Mouse (Mus musculus) midbrain, embryonic 14.5 days (tissue): ENCODE results near the gene Macf1. TPM values are rescaled to one million over a fixed set of nuclear protein-coding genes. Genes with fewer than 3 reads are reported as not detected.
"Not testable (repeated sequence)": the region's sequence is repeated elsewhere in the genome, so short reads cannot be mapped to it uniquely, and the experiment has no call there.

Experiments used
- ATAC-seq: fragments of 200-750 bp; cut with Nextera tagmentation; 2 replicates; pipeline ENCODE4 v1.8.0; 2017; ENCODE audit warnings: moderate number of reproducible peaks, moderate library complexity; ENCODE audit not compliant: low FRiP score, low TSS enrichment
- DNase-seq: peaks from one replicate; pipeline ENCODE4 v3.0.0-alpha.2; 2015
- H3K27ac ChIP-seq: fragments of 300-500 bp; sonication (generic); replicated peaks from 2 replicates; pipeline ENCODE4 v1.5.1; 2014; ENCODE audit warnings: mild to moderate bottlenecking, low read depth, low read length, moderate library complexity
- H3K27me3 ChIP-seq: fragments of 300-500 bp; sonication (generic); 2 replicates; pipeline ENCODE4 v1.6.1; 2014; ENCODE audit warnings: low read length, control low read depth, mixed read lengths; ENCODE audit not compliant: control insufficient read depth, insufficient read depth
- H3K36me3 ChIP-seq: fragments of 300-500 bp; sonication (generic); 2 replicates; pipeline ENCODE4 v1.6.1; 2014; ENCODE audit warnings: low read length, control low read depth; ENCODE audit not compliant: control insufficient read depth, insufficient read depth
- H3K4me1 ChIP-seq: fragments of 300-500 bp; sonication (generic); 2 replicates; pipeline ENCODE4 v1.6.1; 2014; ENCODE audit warnings: mild to moderate bottlenecking, antibody characterized with exemption, low read length, control low read depth; ENCODE audit not compliant: control insufficient read depth, insufficient read depth
- H3K4me2 ChIP-seq: fragments of 300-500 bp; sonication (generic); 2 replicates; pipeline ENCODE4 v1.6.1; 2014; ENCODE audit warnings: mild to moderate bottlenecking, low read length, moderate library complexity
- H3K4me3 ChIP-seq: fragments of 300-500 bp; sonication (generic); replicated peaks from 2 replicates; pipeline ENCODE4 v1.5.1; 2014; ENCODE audit warnings: low read depth, low read length
- H3K9ac ChIP-seq: fragments of 300-500 bp; sonication (generic); replicated peaks from 2 replicates; pipeline ENCODE4 v1.6.1; 2014; ENCODE audit warnings: mild to moderate bottlenecking, low read length, moderate library complexity
- H3K9me3 ChIP-seq: fragments of 300-500 bp; sonication (generic); 2 replicates; pipeline ENCODE4 v1.6.1; 2016; ENCODE audit warnings: low read length, control low read depth, mixed read lengths; ENCODE audit not compliant: control insufficient read depth
- WGBS: fragments of 180-500 bp; shearing (Covaris S2); extraction: QIAGEN DNeasy Blood & Tissue Kit; methylation state at CpG from one replicate; pipeline ENCODE4 v1.1.7; 2014; 5-methylcytosine and 5-hydroxymethylcytosine counted together
- polyA plus RNA-seq: library from polyadenylated mRNA; unstranded; fragments of >200 nt; fragmentation: Nextera tagmentation; extraction: Ambion mirVana; gene quantifications from 2 replicates; pipeline ENCODE4 v1.2.1, GENCODE M21; 2014

Gene Macf1
- polyA plus RNA-seq, 1 experiment from 2014 or later: 140 TPM

DNA sequence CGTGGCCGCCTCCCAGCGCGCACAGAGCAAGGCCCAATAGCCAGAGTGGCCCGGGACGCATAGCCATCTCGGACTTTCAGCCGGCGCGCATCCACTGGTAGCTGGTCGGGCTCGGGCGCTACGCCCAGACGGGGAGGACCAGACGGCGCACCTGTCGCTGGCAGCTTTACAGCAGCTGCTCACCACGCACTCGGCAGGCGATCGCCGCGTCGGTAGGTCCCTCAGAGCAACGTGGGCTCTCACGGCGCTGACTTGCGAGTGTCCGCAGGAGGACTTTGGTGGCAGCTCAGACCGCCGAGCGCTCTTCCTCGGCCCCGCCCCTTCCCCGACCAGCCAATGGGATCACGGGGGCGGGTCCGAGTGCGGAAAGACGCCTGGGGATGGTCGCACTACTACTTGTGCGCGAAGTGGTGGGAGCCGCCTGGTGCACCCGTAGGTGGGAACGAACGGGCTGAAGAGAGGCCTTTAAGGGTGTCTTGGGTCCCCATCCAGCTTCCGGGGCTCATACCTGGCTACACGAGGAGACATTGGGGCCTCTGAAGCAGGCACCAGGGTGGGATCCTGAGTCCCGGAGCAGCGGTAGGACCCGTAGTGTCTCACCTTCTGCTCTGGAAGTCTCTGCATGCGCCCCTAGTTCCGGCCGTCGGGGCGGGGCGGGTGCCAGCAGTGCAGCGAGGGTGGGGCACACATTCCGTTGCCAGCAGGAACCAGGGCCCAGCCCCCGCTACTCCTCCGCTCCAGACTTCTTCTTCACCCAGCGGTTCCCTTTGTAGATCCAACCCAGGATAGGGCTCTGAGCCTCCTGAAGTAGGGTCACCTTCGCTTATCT is 341.3 kb downstream of the Macf1 start, which contains the start of gene Bmp8a:
TSS of gene Bmp8a (minus strand) at position 611 of the 829 bp plus-strand sequence.
- Histone ChIP-seq H3K27ac (no peak within 1 kb of the TSS), H3K4me2 (peak within 1 kb of the TSS; percentile 81), H3K36me3 (peaks cover 9% of the 10 kb centered on the region; the same call in 1 of the 2 replicates), H3K9me3 (no peaks in the 10 kb centered on the region), H3K4me3 (peak within 1 kb of the TSS; percentile 44), H3K4me1 (peaks cover 11% of the 10 kb centered on the region), H3K9ac (no peak within 1 kb of the TSS), H3K27me3 (peaks cover 40% of the 10 kb centered on the region)
- peak; percentile 84 for ATAC-seq
- 1% methylated on average over 65 of the region's 65 CpGs for WGBS
- peak; percentile 88 for DNase-seq

DNA sequence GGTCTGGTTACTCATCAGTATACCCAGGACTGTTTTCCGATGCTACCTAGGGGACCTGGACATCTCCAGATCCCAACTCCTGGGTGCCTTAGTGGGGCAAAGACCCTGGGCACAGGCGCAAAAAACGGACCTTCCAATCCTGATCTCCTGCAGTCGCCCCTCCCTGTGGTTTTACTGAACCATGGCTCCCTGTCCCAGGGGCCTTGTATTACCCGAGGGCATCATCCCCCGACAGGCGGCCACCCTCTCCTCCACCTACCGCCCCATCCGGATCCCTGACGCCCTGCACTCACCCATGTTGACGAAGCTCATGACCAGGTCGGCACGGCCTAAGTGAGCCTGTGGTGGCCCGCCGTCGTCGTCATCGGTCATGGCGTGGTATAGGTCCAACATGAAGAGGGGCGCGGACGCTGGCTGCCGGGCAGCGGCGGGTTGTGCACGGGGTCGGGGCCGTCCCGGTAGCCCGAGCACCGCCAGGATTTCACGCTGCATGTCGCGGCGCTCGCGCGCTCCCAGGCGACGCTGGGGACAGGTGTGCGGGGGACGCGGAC is 342.0 kb downstream of the Macf1 start:
- ATAC-seq (peak; percentile 11; the same call in 1 of the 2 replicates), DNase-seq (peak; percentile 12)
- H3K27me3 ChIP-seq: peaks cover 40% of the 10 kb centered on the region
- H3K36me3 ChIP-seq: peaks cover 2% of the 10 kb centered on the region; the same call in 1 of the 2 replicates
- no peaks in the 10 kb centered on the region for H3K9me3 ChIP-seq
- H3K4me2 ChIP-seq: peak overlapping the region; percentile 81
- no peak overlapping the region for H3K9ac ChIP-seq
- no peak overlapping the region for H3K27ac ChIP-seq
- peak overlapping the region; percentile 44 for H3K4me3 ChIP-seq
- 2% methylated on average over 43 of the region's 43 CpGs for WGBS
- peaks cover 11% of the 10 kb centered on the region for H3K4me1 ChIP-seq

GRCm38 (mm10) chr4:123340232-123340631 is 343.9 kb downstream of the Macf1 start:
- Histone ChIP-seq H3K36me3 (no peaks in the 10 kb centered on the region), H3K4me3 (no peak overlapping the region), H3K9ac (no peak overlapping the region), H3K27me3 (peaks cover 40% of the 10 kb centered on the region), H3K4me1 (peaks cover 11% of the 10 kb centered on the region), H3K4me2 (no peak overlapping the region), H3K27ac (no peak overlapping the region), H3K9me3 (no peaks in the 10 kb centered on the region)
- 84% methylated on average over 5 of the region's 5 CpGs for WGBS
- ATAC-seq: no peak
- DNase-seq: no peak

GRCm38 (mm10) chr4:123337693-123338092 is 346.5 kb downstream of the Macf1 start:
- Histone ChIP-seq H3K27me3 (peaks cover 26% of the 10 kb centered on the region), H3K4me2 (no peak overlapping the region), H3K4me1 (peaks cover 6% of the 10 kb centered on the region; the same call in 1 of the 2 replicates), H3K9me3 (no peaks in the 10 kb centered on the region), H3K9ac (no peak overlapping the region), H3K36me3 (no peaks in the 10 kb centered on the region), H3K27ac (no peak overlapping the region), H3K4me3 (no peak overlapping the region)
- 73% methylated on average over 4 of the region's 4 CpGs for WGBS
- ATAC-seq (no peak), DNase-seq (no peak)

- no peak overlapping the region for H3K4me3 ChIP-seq
- no peak overlapping the region for H3K27ac ChIP-seq
- no peaks in the 10 kb centered on the region for H3K36me3 ChIP-seq
- no peaks in the 10 kb centered on the region for H3K9me3 ChIP-seq
- ATAC-seq (no peak), DNase-seq (no peak)
- H3K9ac ChIP-seq: no peak overlapping the region
- H3K4me2 ChIP-seq: no peak overlapping the region
- no peaks in the 10 kb centered on the region for H3K4me1 ChIP-seq
- peaks cover 10% of the 10 kb centered on the region for H3K27me3 ChIP-seq
- WGBS: 75% methylated on average over 14 of the region's 14 CpGs
Measured at GRCm38 (mm10) chr4:123335796-123336585, 348.2 kb downstream of the Macf1 start.

DNA sequence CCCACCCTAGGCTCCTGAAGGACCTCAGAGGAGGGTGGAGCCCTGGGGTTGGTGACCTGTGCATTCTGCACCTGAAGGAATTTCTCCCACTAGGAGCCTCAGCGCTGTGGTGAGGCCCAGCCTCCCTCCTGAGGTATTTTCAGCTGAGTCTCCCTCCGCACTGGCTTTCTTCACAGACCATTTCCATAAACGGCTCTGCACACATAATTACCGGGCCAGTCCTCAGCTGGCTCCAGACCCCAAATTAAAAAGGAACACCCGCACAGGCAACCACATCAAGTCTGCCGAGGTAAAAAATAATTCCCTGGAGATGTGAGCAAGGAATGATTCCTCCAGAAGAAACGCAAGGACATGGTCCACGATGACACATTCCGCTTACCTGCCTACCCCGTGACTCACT is 348.9 kb downstream of the Macf1 start:
- H3K9ac ChIP-seq, ATAC-seq, H3K4me1 ChIP-seq, H3K4me2 ChIP-seq, H3K27me3 ChIP-seq, H3K4me3 ChIP-seq, DNase-seq, H3K9me3 ChIP-seq, H3K27ac ChIP-seq, H3K36me3 ChIP-seq: not testable (repeated sequence)
- 77% methylated on average over 10 of the region's 10 CpGs for WGBS

- H3K9me3 ChIP-seq: no peaks in the 10 kb centered on the region
- ATAC-seq: no peak
Measured at GRCm38 (mm10) chr4:123334177-123334576, 350.0 kb downstream of the Macf1 start.

GRCm38 (mm10) chr4:123333151-123333550 is 351.0 kb downstream of the Macf1 start:
- H3K27me3 ChIP-seq: no peaks in the 10 kb centered on the region
- H3K4me2 ChIP-seq: no peak overlapping the region
- DNase-seq (no peak), ATAC-seq (no peak)
- H3K36me3 ChIP-seq: no peaks in the 10 kb centered on the region
- WGBS: 94% methylated on average over 4 of the region's 4 CpGs
- H3K27ac ChIP-seq: no peak overlapping the region
- H3K4me3 ChIP-seq: no peak overlapping the region
- no peak overlapping the region for H3K9ac ChIP-seq
- no peaks in the 10 kb centered on the region for H3K9me3 ChIP-seq
- H3K4me1 ChIP-seq: no peaks in the 10 kb centered on the region

More at GRCm38 (mm10) chr4:123334177-123334576, 350.0 kb downstream of the Macf1 start:
- no peak overlapping the region for H3K9ac ChIP-seq
- no peaks in the 10 kb centered on the region for H3K36me3 ChIP-seq
- H3K27me3 ChIP-seq: no peaks in the 10 kb centered on the region
- no peak overlapping the region for H3K4me2 ChIP-seq
- 86% methylated on average over 3 of the region's 3 CpGs for WGBS
- H3K4me3 ChIP-seq: no peak overlapping the region
- no peak overlapping the region for H3K27ac ChIP-seq
- H3K4me1 ChIP-seq: no peaks in the 10 kb centered on the region
- DNase-seq: no peak
